Mouse (Mus musculus): ENCODE results near the gene Rbbp8nl. TPM values are rescaled to one million over a fixed set of nuclear protein-coding genes. Genes with fewer than 3 reads are reported as not detected.

Gene Rbbp8nl
- total and polyA plus RNA-seq, 3 experiments = not detected

DNA sequence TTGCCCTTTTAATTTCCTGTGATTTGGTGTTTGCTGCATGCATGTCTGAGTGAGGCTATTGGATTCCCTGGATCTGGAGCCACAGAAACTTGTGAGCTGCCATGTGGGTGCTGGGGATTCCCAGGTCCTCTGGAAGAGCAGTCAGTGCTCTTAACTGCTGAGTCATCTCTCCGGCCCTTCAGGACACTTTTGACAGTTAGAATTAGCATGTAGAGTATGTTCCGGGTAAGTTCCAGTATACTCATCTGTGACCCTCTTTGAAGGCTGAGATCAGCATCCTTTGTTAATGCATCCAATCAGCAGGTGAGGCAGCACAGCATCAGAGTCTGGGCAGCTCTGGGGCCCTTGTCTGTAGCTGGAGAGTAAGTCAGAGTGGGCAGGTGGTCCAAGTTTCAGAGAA is 10.6 kb upstream of the Rbbp8nl start:
- TF ChIP-seq CTCF (IDR thresholded peaks at IDR 0.05) = no peak
- TF ChIP-seq EP300 (IDR thresholded peaks at IDR 0.05; ENCODE audit: insufficient read depth, low read depth, low read length) = no peak
- TF ChIP-seq POLR2A (IDR thresholded peaks at IDR 0.05; ENCODE audit: insufficient read depth, low read depth, low read length) = no peak
- no peaks in the 10 kb centered on the region for H3K79me2 ChIP-seq (replicated peaks; ENCODE audit: control insufficient read depth, insufficient read depth, low read length)
- no peak overlapping the region for H3K9ac ChIP-seq (ENCODE audit: low read depth, low read length)
- intact Hi-C loops (cut with DNase I) = no loop called here
- DNase-seq = no peak
- no peak overlapping the region for H3K27ac ChIP-seq
- H3K36me3 ChIP-seq (ENCODE audit: control insufficient read depth, insufficient read depth, low read length) = no peaks in the 10 kb centered on the region
- H3K27me3 ChIP-seq (ENCODE audit: control insufficient read depth, insufficient read depth, low read length) = no peaks in the 10 kb centered on the region
- H3K4me3 ChIP-seq = no peak overlapping the region
- 64% methylated on average over 2 of the region's 2 CpGs for WGBS
- no peaks in the 10 kb centered on the region for H3K4me1 ChIP-seq (ENCODE audit: control insufficient read depth, insufficient read depth, low read length)

DNA sequence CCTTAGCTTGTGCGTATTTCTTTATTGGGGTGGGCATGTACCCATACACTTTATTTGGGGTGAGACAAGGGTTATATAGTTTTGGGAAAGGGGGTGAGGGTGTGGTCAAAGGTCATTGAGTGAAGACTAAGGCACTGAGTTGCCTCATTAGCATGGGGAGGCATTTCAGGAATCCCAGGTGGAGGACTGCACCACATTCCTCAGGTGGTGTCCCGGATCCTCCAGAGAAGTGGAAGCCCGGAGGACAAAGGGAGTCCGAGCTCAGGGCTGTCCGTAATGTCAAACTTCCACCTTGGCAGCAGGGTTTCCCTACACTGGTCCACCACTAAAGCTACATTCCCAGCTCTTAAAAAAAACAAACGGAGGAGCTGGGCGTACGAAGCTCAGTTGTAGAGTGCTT is 3.2 kb upstream of the Rbbp8nl start:
- intact Hi-C loops (cut with DNase I) = no loop called here
- Histone ChIP-seq H3K4me1 (ENCODE audit: control insufficient read depth, insufficient read depth, low read length) (peaks cover 2% of the 10 kb centered on the region; the same call in 1 of the 2 replicates), H3K9ac (ENCODE audit: low read depth, low read length) (no peak overlapping the region), H3K79me2 (replicated peaks; ENCODE audit: control insufficient read depth, insufficient read depth, low read length) (no peaks in the 10 kb centered on the region), H3K36me3 (ENCODE audit: control insufficient read depth, insufficient read depth, low read length) (no peaks in the 10 kb centered on the region), H3K4me3 (no peak overlapping the region), H3K27ac (no peak overlapping the region), H3K27me3 (ENCODE audit: control insufficient read depth, insufficient read depth, low read length) (no peaks in the 10 kb centered on the region)
- DNase-seq = no peak
- TF ChIP-seq EP300 (IDR thresholded peaks at IDR 0.05; ENCODE audit: insufficient read depth, low read depth, low read length) = no peak
- TF ChIP-seq CTCF (IDR thresholded peaks at IDR 0.05) = no peak
- TF ChIP-seq POLR2A (IDR thresholded peaks at IDR 0.05; ENCODE audit: insufficient read depth, low read depth, low read length) = no peak
- 87% methylated on average over 8 of the region's 8 CpGs for WGBS

GRCm38 (mm10) chr2:180292026-180292425 is 2.3 kb upstream of the Rbbp8nl start:
- intact Hi-C loops (cut with DNase I) = no loop called here
- Histone ChIP-seq H3K4me1 (ENCODE audit: control insufficient read depth, insufficient read depth, low read length) (peaks cover 2% of the 10 kb centered on the region; the same call in 1 of the 2 replicates), H3K27ac (peak overlapping the region; percentile 18; the same call in 1 of the 2 replicates), H3K79me2 (replicated peaks; ENCODE audit: control insufficient read depth, insufficient read depth, low read length) (no peaks in the 10 kb centered on the region), H3K9ac (ENCODE audit: low read depth, low read length) (no peak overlapping the region), H3K27me3 (ENCODE audit: control insufficient read depth, insufficient read depth, low read length) (no peaks in the 10 kb centered on the region), H3K36me3 (ENCODE audit: control insufficient read depth, insufficient read depth, low read length) (no peaks in the 10 kb centered on the region), H3K4me3 (no peak overlapping the region)
- WGBS = 34% methylated on average over 4 of the region's 4 CpGs
- no peak for TF ChIP-seq CTCF (IDR thresholded peaks at IDR 0.05)
- TF ChIP-seq POLR2A (IDR thresholded peaks at IDR 0.05; ENCODE audit: insufficient read depth, low read depth, low read length) = no peak
- no peak for TF ChIP-seq EP300 (IDR thresholded peaks at IDR 0.05; ENCODE audit: insufficient read depth, low read depth, low read length)
- DNase-seq = peak in 1 of 2 experiments; percentile 35

GRCm38 (mm10) chr2:180291566-180291965 is 1.9 kb upstream of the Rbbp8nl start:
- H3K36me3 ChIP-seq (ENCODE audit: control insufficient read depth, insufficient read depth, low read length) = no peaks in the 10 kb centered on the region
- H3K9ac ChIP-seq (ENCODE audit: low read depth, low read length) = no peak overlapping the region
- TF ChIP-seq EP300 (IDR thresholded peaks at IDR 0.05; ENCODE audit: insufficient read depth, low read depth, low read length) = no peak
- no peak for TF ChIP-seq POLR2A (IDR thresholded peaks at IDR 0.05; ENCODE audit: insufficient read depth, low read depth, low read length)
- TF ChIP-seq CTCF (IDR thresholded peaks at IDR 0.05) = no peak
- no peaks in the 10 kb centered on the region for H3K79me2 ChIP-seq (replicated peaks; ENCODE audit: control insufficient read depth, insufficient read depth, low read length)
- no peak overlapping the region for H3K4me3 ChIP-seq
- 69% methylated on average over 5 of the region's 5 CpGs for WGBS
- peaks cover 2% of the 10 kb centered on the region; the same call in 1 of the 2 replicates for H3K4me1 ChIP-seq (ENCODE audit: control insufficient read depth, insufficient read depth, low read length)
- DNase-seq = no peak
- H3K27ac ChIP-seq = peak overlapping the region; percentile 18; the same call in 1 of the 2 replicates
- intact Hi-C loops (cut with DNase I) = no loop called here
- no peaks in the 10 kb centered on the region for H3K27me3 ChIP-seq (ENCODE audit: control insufficient read depth, insufficient read depth, low read length)

GRCm38 (mm10) chr2:180290503-180290902 is 824 bp upstream of the Rbbp8nl start:
- intact Hi-C loops (cut with DNase I) = no loop called here
- H3K9ac ChIP-seq (ENCODE audit: low read depth, low read length) = no peak overlapping the region
- 39% methylated on average over 6 of the region's 6 CpGs for WGBS

DNA sequence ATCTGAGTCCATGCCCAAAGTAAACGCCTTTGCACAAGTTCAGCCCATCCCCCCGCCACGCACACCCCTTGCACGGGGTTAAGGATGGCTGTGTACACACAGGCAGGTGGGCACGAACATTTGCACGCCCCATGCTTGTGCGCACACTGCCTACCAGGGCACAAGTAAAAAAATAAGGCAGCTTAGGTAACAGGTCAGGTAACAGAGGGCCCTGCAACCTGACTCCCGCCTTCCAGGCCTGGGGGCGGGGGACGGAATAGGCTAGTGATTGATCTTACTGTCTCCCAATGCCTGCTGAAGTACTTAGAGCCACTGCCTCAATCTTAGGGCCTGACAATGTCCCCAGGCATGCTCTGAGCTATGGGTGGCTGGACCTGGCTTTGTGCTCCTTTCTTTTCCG is 713 bp downstream of the Rbbp8nl start:
- no peak overlapping the region for H3K27ac ChIP-seq
- TF ChIP-seq POLR2A (IDR thresholded peaks at IDR 0.05; ENCODE audit: insufficient read depth, low read depth, low read length) (no peak), EP300 (IDR thresholded peaks at IDR 0.05; ENCODE audit: insufficient read depth, low read depth, low read length) (no peak), CTCF (IDR thresholded peaks at IDR 0.05) (no peak)
- DNase-seq = no peak
- H3K4me1 ChIP-seq (ENCODE audit: control insufficient read depth, insufficient read depth, low read length) = peaks cover 2% of the 10 kb centered on the region; the same call in 1 of the 2 replicates
- WGBS = 76% methylated on average over 11 of the region's 11 CpGs
- H3K4me3 ChIP-seq = no peak overlapping the region
- intact Hi-C loops (cut with DNase I) = no loop called here
- H3K9ac ChIP-seq (ENCODE audit: low read depth, low read length) = no peak overlapping the region
- H3K79me2 ChIP-seq (replicated peaks; ENCODE audit: control insufficient read depth, insufficient read depth, low read length) = no peaks in the 10 kb centered on the region
- H3K36me3 ChIP-seq (ENCODE audit: control insufficient read depth, insufficient read depth, low read length) = no peaks in the 10 kb centered on the region
- no peaks in the 10 kb centered on the region for H3K27me3 ChIP-seq (ENCODE audit: control insufficient read depth, insufficient read depth, low read length)

More at GRCm38 (mm10) chr2:180290503-180290902, 824 bp upstream of the Rbbp8nl start:
- H3K79me2 ChIP-seq (replicated peaks; ENCODE audit: control insufficient read depth, insufficient read depth, low read length) = no peaks in the 10 kb centered on the region
- H3K36me3 ChIP-seq (ENCODE audit: control insufficient read depth, insufficient read depth, low read length) = no peaks in the 10 kb centered on the region
- no peak for DNase-seq
- no peak overlapping the region for H3K27ac ChIP-seq
- no peak for TF ChIP-seq EP300 (IDR thresholded peaks at IDR 0.05; ENCODE audit: insufficient read depth, low read depth, low read length)
- TF ChIP-seq POLR2A (IDR thresholded peaks at IDR 0.05; ENCODE audit: insufficient read depth, low read depth, low read length) = no peak
- TF ChIP-seq CTCF (IDR thresholded peaks at IDR 0.05) = no peak
- peaks cover 2% of the 10 kb centered on the region; the same call in 1 of the 2 replicates for H3K4me1 ChIP-seq (ENCODE audit: control insufficient read depth, insufficient read depth, low read length)
- H3K27me3 ChIP-seq (ENCODE audit: control insufficient read depth, insufficient read depth, low read length) = no peaks in the 10 kb centered on the region
- no peak overlapping the region for H3K4me3 ChIP-seq
